Mouse (Mus musculus) embryonic stem cell, embryonic (primary cell): ENCODE data around the gene Gtpbp6.
"Not testable (repeated sequence)": the region's sequence is repeated elsewhere in the genome, so short reads cannot be mapped to it uniquely, and the experiment has no call there.

Experiments
- CTCF ChIA-PET, 4 experiments: fragments of 300-600 bp in 2 of 4; fragments of 350-600 bp in 2 of 4; sonication (Branson Sonifier 250); formaldehyde crosslinking; loops; one replicate each; lab custom pipeline; 2022; ENCODE audit warnings: inconsistent platforms in 2 of 4; lab: Charles Lee
- POLR2A ChIA-PET, 4 experiments: fragments of 300-600 bp in 2 of 4; fragments of 350-600 bp in 2 of 4; sonication (Branson Sonifier 250); formaldehyde crosslinking; loops; one replicate each; lab custom pipeline; 2022; ENCODE audit warnings: antibody characterized with exemption in 4 of 4, inconsistent platforms in 1 of 4; lab: Charles Lee

Gtpbp6 gene

GRCm38 (mm10) chr5:110103901-110104615, 3.9 kb downstream of the Gtpbp6 start:
- ChIA-PET POLR2A (interaction anchor here in 3 of 4 experiments (0.6 to 2.8 kb wide), 21 partner anchors 8 to 1479 kb away, joined by 3 to 36 read pairs (median 4); partner anchors contain the start of genes Gm35315 (in 2 of the 3), Pole (in 2 of the 3), Pxmp2 (in 2 of the 3) and Chfr (in 1 of the 3)), CTCF (no interaction called here)

- ChIA-PET POLR2A (interaction anchor here in 2 of 4 experiments (0.8 to 3.3 kb wide), 6 partner anchors 7 to 183 kb away, joined by 3 to 36 read pairs (median 12); partner anchors contain the start of genes Gm35315 (in 2 of the 2), Pole (in 1 of the 2) and Pxmp2 (in 1 of the 2)), CTCF (no interaction called here)
These were observed 5.0 kb downstream of the Gtpbp6 start for GRCm38 (mm10) chr5:110102853-110103625.

GRCm38 (mm10) chr5:110102429-110102828, 5.6 kb downstream of the Gtpbp6 start:
- ChIA-PET POLR2A (interaction anchor here in 2 of 4 experiments (0.8 to 6.5 kb wide), 3 partner anchors 15 to 544 kb away, joined by 3 to 54 read pairs (median 15); partner anchors contain the start of gene Crlf2 (in 1 of the 2)), CTCF (no interaction called here)

GRCm38 (mm10) chr5:110101716-110102347, 6.2 kb downstream of the Gtpbp6 start:
- ChIA-PET POLR2A (interaction anchor here in 2 of 4 experiments (0.6 to 6.5 kb wide), 7 partner anchors 15 to 544 kb away, joined by 3 to 54 read pairs (median 4); partner anchors contain the start of gene Crlf2 (in 1 of the 2)), CTCF (no interaction called here)

GRCm38 (mm10) chr5:110100921-110101631, 6.9 kb downstream of the Gtpbp6 start:
- ChIA-PET POLR2A (interaction anchor here in 3 of 4 experiments (0.6 to 6.5 kb wide), 13 partner anchors 10 to 281 kb away, joined by 3 to 54 read pairs (median 3); partner anchors contain the start of genes Ankle2 (in 1 of the 3) and Chfr (in 1 of the 3)), CTCF (interaction anchor here in 1 of 4 experiments (0.6 kb wide), 1 partner anchor 19 kb away, joined by 3 read pairs; no protein-coding TSS in a partner anchor)

- POLR2A ChIA-PET, result interaction anchor here in 3 of 4 experiments (0.6 to 6.5 kb wide), 30 partner anchors 7 to 541 kb away, joined by 3 to 54 read pairs (median 4); partner anchors contain the start of genes Gtpbp6 (in 2 of the 3), Ankle2 (in 1 of the 3), Chfr (in 1 of the 3) and Crlf2 (in 1 of the 3)
These were observed 8.1 kb downstream of the Gtpbp6 start, which contains the start of gene Plcxd1 for GRCm38 (mm10) chr5:110099656-110100580. Gene Plcxd1, plus strand, starts transcription at chr5:110099969.

GRCm38 (mm10) chr5:110098991-110099477, 9.0 kb downstream of the Gtpbp6 start:
- POLR2A ChIA-PET, result interaction anchor here in 3 of 4 experiments (0.6 to 6.5 kb wide), 23 partner anchors 8 to 540 kb away, joined by 3 to 54 read pairs (median 5); partner anchors contain the start of genes Gtpbp6 (in 2 of the 3), Chfr (in 1 of the 3), Crlf2 (in 1 of the 3) and Pxmp2 (in 1 of the 3)
- CTCF ChIA-PET, result interaction anchor here in 2 of 4 experiments (1.0 to 1.2 kb wide), 2 partner anchors 12 to 237 kb away, joined by 3 to 4 read pairs; no protein-coding TSS in a partner anchor

More at GRCm38 (mm10) chr5:110099656-110100580, 8.1 kb downstream of the Gtpbp6 start, which contains the start of gene Plcxd1:
- CTCF ChIA-PET, result interaction anchor here in 2 of 4 experiments (0.6 to 1.2 kb wide), 3 partner anchors 8 to 236 kb away, joined by 3 to 4 read pairs (median 4); partner anchors contain the start of gene Gtpbp6 (in 1 of the 2)

- ChIA-PET POLR2A (interaction anchor here in 3 of 4 experiments (0.6 to 5.5 kb wide), 41 partner anchors 9 to 542 kb away, joined by 3 to 52 read pairs (median 5); partner anchors contain the start of genes Chfr (in 2 of the 3), Gtpbp6 (in 2 of the 3), Ankle2 (in 1 of the 3) and Crlf2 (in 1 of the 3)), CTCF (interaction anchor here in 1 of 4 experiments (0.7 kb wide), 1 partner anchor 8 kb away, joined by 3 read pairs; no protein-coding TSS in a partner anchor)
These were observed 13.2 kb downstream of the Gtpbp6 start for GRCm38 (mm10) chr5:110094847-110095213.

GRCm38 (mm10) chr5:110094030-110094846, 13.8 kb downstream of the Gtpbp6 start, which contains the start of gene Gm35315:
Gene Gm35315, minus strand, starts transcription at chr5:110094420.
- ChIA-PET POLR2A (interaction anchor here in 3 of 4 experiments (0.5 to 5.5 kb wide), 52 partner anchors 8 to 927 kb away, joined by 3 to 52 read pairs (median 4); partner anchors contain the start of genes Ankle2 (in 2 of the 3), Chfr (in 2 of the 3), Gtpbp6 (in 2 of the 3) and Crlf2 (in 1 of the 3)), CTCF (interaction anchor here in 2 of 4 experiments (0.7 kb wide), 2 partner anchors 8 to 122 kb away, joined by 3 to 5 read pairs; no protein-coding TSS in a partner anchor)

- POLR2A ChIA-PET, result interaction anchor here in 3 of 4 experiments (0.7 to 5.5 kb wide), 6 partner anchors 8 to 194 kb away, joined by 3 to 52 read pairs (median 4); partner anchors contain the start of genes Gtpbp6 (in 1 of the 3), Pole (in 1 of the 3) and Pxmp2 (in 1 of the 3)
- CTCF ChIA-PET, result no interaction called here
These were observed 16.5 kb downstream of the Gtpbp6 start for GRCm38 (mm10) chr5:110091546-110091945.

GRCm38 (mm10) chr5:110086161-110086866, 21.7 kb downstream of the Gtpbp6 start:
- ChIA-PET CTCF (interaction anchor here in 3 of 4 experiments (0.6 to 1.5 kb wide), 4 partner anchors 8 to 198 kb away, joined by 3 to 8 read pairs (median 3); partner anchors contain the start of genes Gm35315 (in 1 of the 3) and Plcxd1 (in 1 of the 3)), POLR2A (interaction anchor here in 3 of 4 experiments (0.6 to 5.7 kb wide), 30 partner anchors 8 to 530 kb away, joined by 3 to 54 read pairs (median 6); partner anchors contain the start of genes Gm35315 (in 3 of the 3), Plcxd1 (in 3 of the 3), Crlf2 (in 2 of the 3) and Zfp932 (in 2 of the 3))

GRCm38 (mm10) chr5:110082961-110083360, 25.0 kb downstream of the Gtpbp6 start:
- ChIA-PET POLR2A (interaction anchor here in 3 of 4 experiments (0.5 to 3.0 kb wide), 28 partner anchors 9 to 203 kb away, joined by 3 to 52 read pairs (median 6); partner anchors contain the start of genes Gm35315 (in 3 of the 3), Plcxd1 (in 2 of the 3), Zfp605 (in 2 of the 3) and Chfr (in 1 of the 3)), CTCF (interaction anchor here in 1 of 4 experiments (0.7 kb wide), 2 partner anchors 10 to 203 kb away, joined by 4 to 5 read pairs; partner anchors contain the start of genes Pole and Pxmp2)

- CTCF ChIA-PET, result not testable (repeated sequence)
- POLR2A ChIA-PET, result interaction anchor here in 1 of 4 experiments (1.4 kb wide), 1 partner anchor 11 kb away, joined by 6 read pairs; no protein-coding TSS in a partner anchor
These were observed 35.6 kb downstream of the Gtpbp6 start, which contains the start of gene Gm17655 for GRCm38 (mm10) chr5:110072413-110072812. Gene Gm17655, minus strand, starts transcription at chr5:110072513.
